Mouse (Mus musculus): Measurements from ENCODE around the gene Efr3b.

The Efr3b gene

GRCm38 (mm10) chr12:4029064-4029463 lies 9.7 kb downstream of the Efr3b start:
- DNase-seq: no peak

- DNase-seq: peak; percentile 43 to 60
Measured at GRCm38 (mm10) chr12:4028516-4028915, 10.2 kb downstream of the Efr3b start.

- peak in 1 of 2 experiments; percentile 48 for DNase-seq
Measured at GRCm38 (mm10) chr12:4024356-4024755, 14.4 kb downstream of the Efr3b start.

GRCm38 (mm10) chr12:4023501-4023900 lies 15.2 kb downstream of the Efr3b start:
- DNase-seq: no peak

- DNase-seq: peak in 1 of 2 experiments; percentile 21
Measured at GRCm38 (mm10) chr12:4022845-4023244, 15.9 kb downstream of the Efr3b start.

- DNase-seq: peak in 1 of 2 experiments; percentile 66
Measured at GRCm38 (mm10) chr12:4020505-4020904, 18.2 kb downstream of the Efr3b start.

GRCm38 (mm10) chr12:4016321-4016720 lies 22.4 kb downstream of the Efr3b start:
- DNase-seq: no peak

- no peak for DNase-seq
Measured at GRCm38 (mm10) chr12:4015741-4016140, 23.0 kb downstream of the Efr3b start.

- no peak for DNase-seq
Measured at GRCm38 (mm10) chr12:4015255-4015654, 23.5 kb downstream of the Efr3b start.

GRCm38 (mm10) chr12:4011715-4012114 lies 27.0 kb downstream of the Efr3b start:
- DNase-seq: no peak

- DNase-seq: no peak
Measured at GRCm38 (mm10) chr12:4011301-4011700, 27.4 kb downstream of the Efr3b start.

GRCm38 (mm10) chr12:4008731-4009130 lies 30.0 kb downstream of the Efr3b start:
- DNase-seq: no peak

GRCm38 (mm10) chr12:4007766-4008165 lies 30.9 kb downstream of the Efr3b start:
- DNase-seq: peak; percentile 23 to 44

GRCm38 (mm10) chr12:4007181-4007580 lies 31.5 kb downstream of the Efr3b start:
- DNase-seq: peak; percentile 68 to 92

- peak in 1 of 2 experiments; percentile 44 for DNase-seq
Measured at GRCm38 (mm10) chr12:4006079-4006478, 32.6 kb downstream of the Efr3b start.

- peak; percentile 48 to 70 for DNase-seq
Measured at GRCm38 (mm10) chr12:4004648-4005047, 34.1 kb downstream of the Efr3b start.

GRCm38 (mm10) chr12:4000406-4000805 lies 38.3 kb downstream of the Efr3b start:
- DNase-seq: no peak

GRCm38 (mm10) chr12:3996749-3997148 lies 42.0 kb downstream of the Efr3b start:
- DNase-seq: no peak

GRCm38 (mm10) chr12:3991047-3991446 lies 47.7 kb downstream of the Efr3b start:
- DNase-seq: no peak

GRCm38 (mm10) chr12:3989943-3990342 lies 48.8 kb downstream of the Efr3b start:
- DNase-seq: no peak

GRCm38 (mm10) chr12:3984446-3984845 lies 54.3 kb downstream of the Efr3b start:
- DNase-seq: no peak

GRCm38 (mm10) chr12:3983736-3984135 lies 55.0 kb downstream of the Efr3b start:
- peak in 1 of 2 experiments; percentile 80 for DNase-seq

GRCm38 (mm10) chr12:3982257-3982656 lies 56.5 kb downstream of the Efr3b start:
- DNase-seq: peak; percentile 69 to 79

- DNase-seq: peak; percentile 89 to 93
Measured at GRCm38 (mm10) chr12:3981350-3982131, 57.2 kb downstream of the Efr3b start.

- DNase-seq: no peak
Measured at GRCm38 (mm10) chr12:3980991-3981349, 57.7 kb downstream of the Efr3b start.

Measured in lung, postnatal 4 days (tissue).